14 mouse cellular contexts compared by ENCODE assay signal in genomic region chr10:60624217-60624708, GRCm38 (mm10).
A peak's percentile ranks its signal among the peaks of the same experiment; 100 is the strongest.
DNase-seq lines count a peak whose midpoint lies in the region; ATAC-seq lines count a peak whose summit lies in the region.
"Had no signal": no experiment of that assay in that cellular context is flagged by ENCODE, and none has a peak within 500 bp of the region (broad histone marks: within the 10 kb centered on the region; RNA-seq: fewer than 3 reads in every experiment).

No protein-coding gene starts in this region.

- ATAC-seq in forebrain, embryonic 14.5 days, result peak; percentile 87
- ATAC-seq in hindbrain, embryonic 15.5 days (ENCODE audit: low FRiP score, low read depth), result peak; percentile 82; the same call in 1 of the 2 replicates
- ATAC-seq in neural tube, embryonic 15.5 days (ENCODE audit: low FRiP score), result peak; percentile 51; the same call in 1 of the 2 replicates
- ATAC-seq: intestine, embryonic 16.5 days had no signal

- peak; percentile 6 to 20 for DNase-seq in layer of hippocampus, postnatal 36 days
- no peak for DNase-seq in layer of hippocampus, postnatal 25 days (ENCODE audit: extremely low spot score in 1 of 2, low spot score in 1 of 2)
- DNase-seq in forebrain, embryonic 14.5 days (ENCODE audit: low spot score), result peak; percentile 82
- DNase-seq in spleen, postnatal 36 days (ENCODE audit: low spot score in 2 of 2), result no peak
- DNase-seq in thymus, postnatal 14 days, result no peak
- DNase-seq: cerebellum, adult 9-11 months; right cerebral cortex, postnatal 14 days; thymus, postnatal 4 days had no signal

- H3K36me3 ChIP-seq in forebrain, embryonic 14.5 days (ENCODE audit: control insufficient read depth, insufficient read depth, low read length), result no peaks in the 10 kb centered on the region
- no peaks in the 10 kb centered on the region for H3K36me3 ChIP-seq in hindbrain, embryonic 15.5 days
- no peaks in the 10 kb centered on the region for H3K36me3 ChIP-seq in neural tube, embryonic 15.5 days
- H3K36me3 ChIP-seq: embryonic facial prominence, embryonic 12.5 days; stomach, embryonic 15.5 days had no signal

- H3K27me3 ChIP-seq in forebrain, embryonic 14.5 days (replicated peaks; ENCODE audit: control insufficient read depth, insufficient read depth, low read length), result no peaks in the 10 kb centered on the region
- no peaks in the 10 kb centered on the region for H3K27me3 ChIP-seq in hindbrain, embryonic 15.5 days
- 0 out of 2 replicates have a peak, but pooled peaks cover under 1% of the 10 kb centered on the region for H3K27me3 ChIP-seq in neural tube, embryonic 15.5 days (replicated peaks)
- H3K27me3 ChIP-seq: embryonic facial prominence, embryonic 12.5 days; stomach, embryonic 15.5 days had no signal

- H3K9ac ChIP-seq in forebrain, embryonic 14.5 days (ENCODE audit: low read length), result no peak overlapping the region
- no peak overlapping the region for H3K9ac ChIP-seq in hindbrain, embryonic 15.5 days
- no peak overlapping the region for H3K9ac ChIP-seq in neural tube, embryonic 15.5 days (replicated peaks)
- H3K9ac ChIP-seq: embryonic facial prominence, embryonic 12.5 days; stomach, embryonic 15.5 days had no signal

- H3K4me2 ChIP-seq in forebrain, embryonic 14.5 days (ENCODE audit: low read length), result 0 out of 2 replicates have a peak overlapping the region, but pooled peaks have one; percentile 1
- H3K4me2 ChIP-seq in hindbrain, embryonic 15.5 days, result no peak overlapping the region
- no peak overlapping the region for H3K4me2 ChIP-seq in neural tube, embryonic 15.5 days
- H3K4me2 ChIP-seq: embryonic facial prominence, embryonic 12.5 days; stomach, embryonic 15.5 days had no signal

- 18% methylated on average over 14 of the region's 14 CpGs for WGBS in forebrain, embryonic 14.5 days
- WGBS in hindbrain, embryonic 15.5 days, result 23% methylated on average over 14 of the region's 14 CpGs
- WGBS in neural tube, embryonic 15.5 days, result 22% methylated on average over 14 of the region's 14 CpGs

- H3K4me3 ChIP-seq in forebrain, embryonic 14.5 days (ENCODE audit: low read depth, low read length), result no peak overlapping the region
- H3K4me3 ChIP-seq in hindbrain, embryonic 15.5 days, result no peak overlapping the region
- H3K4me3 ChIP-seq in neural tube, embryonic 15.5 days (replicated peaks), result no peak overlapping the region
- H3K4me3 ChIP-seq: embryonic facial prominence, embryonic 12.5 days; stomach, embryonic 15.5 days had no signal

- H3K4me1 ChIP-seq in forebrain, embryonic 14.5 days (ENCODE audit: control insufficient read depth, insufficient read depth, low read length), result peaks cover 14% of the 10 kb centered on the region
- peaks cover 17% of the 10 kb centered on the region for H3K4me1 ChIP-seq in hindbrain, embryonic 15.5 days (replicated peaks)
- H3K4me1 ChIP-seq in neural tube, embryonic 15.5 days, result peaks cover 24% of the 10 kb centered on the region
- H3K4me1 ChIP-seq: stomach, embryonic 15.5 days had no signal

- H3K27ac ChIP-seq in forebrain, embryonic 14.5 days (ENCODE audit: low read depth, low read length), result peak overlapping the region; percentile 46; the same call in 1 of the 2 replicates
- H3K27ac ChIP-seq in hindbrain, embryonic 15.5 days (replicated peaks), result no peak overlapping the region
- H3K27ac ChIP-seq in neural tube, embryonic 15.5 days (replicated peaks), result no peak overlapping the region
- H3K27ac ChIP-seq: embryonic facial prominence, embryonic 12.5 days; macrophage; stomach, embryonic 15.5 days had no signal

- 0 out of 2 replicates have a peak, but pooled peaks cover 1% of the 10 kb centered on the region for H3K9me3 ChIP-seq in forebrain, embryonic 14.5 days (replicated peaks; ENCODE audit: control insufficient read depth, low read length)
- H3K9me3 ChIP-seq in hindbrain, embryonic 15.5 days, result no peaks in the 10 kb centered on the region
- no peaks in the 10 kb centered on the region for H3K9me3 ChIP-seq in neural tube, embryonic 15.5 days (replicated peaks)
- H3K9me3 ChIP-seq: stomach, embryonic 15.5 days had no signal

Comparison
In these comparisons a context has a peak if more than half of its experiments do, and no peak if none do; other contexts are left out.
1. DNase-seq: peak in layer of hippocampus, postnatal 36 days (2 of 2) and forebrain, embryonic 14.5 days (single experiment); none in layer of hippocampus, postnatal 25 days (0 of 2), spleen, postnatal 36 days (0 of 2) and thymus, postnatal 14 days (single experiment).
2. Peak in every context shown above with its lines, with median percentiles within 50 percentile points of each other: ATAC-seq.